Mouse (Mus musculus): ENCODE measurements around the gene Ccdc3. TPM values are rescaled to one million over a fixed set of nuclear protein-coding genes. Genes with fewer than 3 reads are reported as not detected.

The Ccdc3 gene
- polyA plus RNA-seq, 1 experiment from 2014 or later: 5.9 TPM

Other genes starting within 250 kb of the Ccdc3 start
- 50.0 and 55.9 TPM in 2 replicates for gene Phyh, start 218.8 kb upstream of the Ccdc3 start, polyA plus RNA-seq (2016; fragmentation: Nextera tagmentation; extraction: Ambion mirVana)
- 0.56 TPM in 1 of 2 replicates, not detected in the other for gene Ucma, start 161.7 kb upstream of the Ccdc3 start, polyA plus RNA-seq (2016; fragmentation: Nextera tagmentation; extraction: Ambion mirVana)
- gene Mcm10, start 125.0 kb upstream of the Ccdc3 start, polyA plus RNA-seq (2016; fragmentation: Nextera tagmentation; extraction: Ambion mirVana): 38.7 and 44.8 TPM in 2 replicates
- gene Optn, start 73.7 kb upstream of the Ccdc3 start, polyA plus RNA-seq (2016; fragmentation: Nextera tagmentation; extraction: Ambion mirVana): 3.4 and 4.6 TPM in 2 replicates

Measured in embryonic facial prominence, embryonic 12.5 days (tissue).